Mouse (Mus musculus): Measurements from ENCODE around the gene Gm15023.
"Not testable (repeated sequence)": the region's sequence is repeated elsewhere in the genome, so short reads cannot be mapped to it uniquely, and the experiment has no call there.

Gene Gm15023

GRCm38 (mm10) chrX:135177532-135177931 lies at the start of gene Gm15023:
Gene Gm15023, minus strand, starts transcription at chrX:135177632.
- not testable (repeated sequence) for DNase-seq (ENCODE audit: low read depth, low spot score)

GRCm38 (mm10) chrX:135210436-135211221 lies 33.2 kb upstream of the Gm15023 start, which contains the start of gene Tceal6:
Gene Tceal6, minus strand, starts transcription at chrX:135210687.
- no peak for DNase-seq (ENCODE audit: low read depth, low spot score)

GRCm38 (mm10) chrX:135209773-135210435 lies 32.5 kb upstream of the Gm15023 start:
- DNase-seq (ENCODE audit: low read depth, low spot score), result peak; percentile 1

- not testable (repeated sequence) for DNase-seq (ENCODE audit: low read depth, low spot score)
Observed at GRCm38 (mm10) chrX:135189924-135190323, 12.5 kb upstream of the Gm15023 start.

- DNase-seq (ENCODE audit: low read depth, low spot score), result not testable (repeated sequence)
Observed at GRCm38 (mm10) chrX:135188661-135189060, 11.2 kb upstream of the Gm15023 start.

All from ES-CJ7 (cell line).